Mouse (Mus musculus) erythroid progenitor cell, adult 5-6 weeks (primary cell): ENCODE measurements around the gene Prm2. TPM values are rescaled to one million over a fixed set of nuclear protein-coding genes. Genes with fewer than 3 reads are reported as not detected.

ENCODE experiments used
- ATAC-seq: replicated peaks from 2 replicates; pipeline ENCODE4 v1.8.0; 2016; ENCODE audit warnings: moderate number of reproducible peaks, mild to moderate bottlenecking, moderate TSS enrichment, inconsistent platforms; ENCODE audit not compliant: poor library complexity, low FRiP score, severe bottlenecking
- total RNA-seq, 2 experiments: library from RNA; stranded (forward) in 1 of 2; stranded (reverse) in 1 of 2; fragments of 150-400 nt in 1 of 2; fragments of 186-747, 209-891 nt in 1 of 2; gene quantifications; 2 replicates each; pipeline versions ENCODE4 v1.2.3 to v1.2.4; 2015 to 2017; ENCODE audit warnings: low replicate concordance in 2 of 2

Gene Prm2
- not detected in 2 replicates for total RNA-seq (2015; ENCODE audit: low replicate concordance)
- not detected in 2 replicates for total RNA-seq (2017; ENCODE audit: low replicate concordance)

GRCm38 (mm10) chr16:10796034-10796433, at the start of gene Prm2:
Gene Prm2 (minus strand): TSS chr16:10796134.
- ATAC-seq, result no peak

GRCm38 (mm10) chr16:10844319-10844670, 48.4 kb upstream of the Prm2 start:
- ATAC-seq, result no peak

- no peak for ATAC-seq
Observed at GRCm38 (mm10) chr16:10843486-10844318, 47.8 kb upstream of the Prm2 start.

GRCm38 (mm10) chr16:10842282-10842855, 46.4 kb upstream of the Prm2 start:
- no peak for ATAC-seq

DNA sequence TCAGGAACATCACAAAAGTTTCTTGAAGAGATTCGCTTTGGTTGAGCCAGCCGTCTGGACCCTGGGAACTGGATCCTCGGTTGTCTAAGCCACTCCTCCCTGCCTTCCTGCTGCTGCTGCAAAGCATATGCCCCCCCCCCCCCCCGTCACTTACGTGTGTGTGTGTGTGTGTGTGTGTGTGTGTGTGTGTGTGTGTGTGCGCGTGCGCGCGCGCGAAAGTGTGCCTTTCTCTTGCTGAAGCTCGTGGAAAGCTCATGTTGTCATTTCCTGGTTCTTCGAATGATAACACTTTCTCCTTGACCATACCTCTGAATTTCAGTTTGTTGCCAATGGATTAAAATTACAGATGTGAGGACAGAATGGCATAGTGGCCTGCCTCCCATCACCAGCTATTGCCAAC, 44.1 kb upstream of the Prm2 start:
- no peak for ATAC-seq

DNA sequence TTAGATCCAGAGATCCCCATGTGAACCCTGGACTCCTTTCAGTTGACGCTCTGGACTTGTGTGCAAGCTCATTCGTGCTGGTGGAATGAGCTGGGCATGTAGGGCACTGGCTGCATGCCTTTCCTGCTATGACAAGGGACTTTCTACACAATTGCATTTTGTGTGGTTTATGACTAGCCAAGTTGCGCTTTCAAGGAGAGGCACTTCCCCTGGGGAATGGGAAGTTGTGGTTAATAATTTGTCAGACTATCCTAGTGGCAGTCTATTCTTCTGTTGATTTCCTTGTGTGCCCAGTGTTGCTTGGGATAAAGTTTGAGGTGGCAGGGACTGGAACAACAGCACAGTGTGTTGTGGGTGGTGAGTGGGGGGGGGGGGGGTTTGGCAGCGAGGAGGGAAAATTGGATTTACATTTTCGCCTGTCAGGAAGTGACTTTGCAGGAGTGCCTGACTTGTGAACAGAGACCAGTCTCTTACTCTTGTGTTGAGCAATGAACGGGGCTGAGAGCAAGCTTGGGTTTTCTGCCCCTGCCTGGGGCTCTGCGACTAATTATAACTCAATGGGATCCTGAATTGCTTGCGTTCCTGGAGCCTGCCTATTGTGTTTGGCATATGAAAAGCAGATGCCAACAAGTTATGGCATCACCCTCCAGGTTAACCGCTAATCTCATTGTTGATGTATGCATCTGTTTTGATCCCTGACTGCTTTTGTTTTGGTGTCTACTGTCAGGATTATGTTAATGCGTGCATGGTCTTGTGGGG, 42.7 kb upstream of the Prm2 start:
- ATAC-seq, result no peak

- ATAC-seq, result no peak
Observed at GRCm38 (mm10) chr16:10837903-10838302, 42.0 kb upstream of the Prm2 start.

GRCm38 (mm10) chr16:10837250-10837649, 41.3 kb upstream of the Prm2 start:
- no peak for ATAC-seq

- ATAC-seq, result no peak
Observed at GRCm38 (mm10) chr16:10836388-10836787, 40.5 kb upstream of the Prm2 start.

- peak; percentile 96 for ATAC-seq
Observed at GRCm38 (mm10) chr16:10834911-10835587, 39.1 kb upstream of the Prm2 start, which contains the start of gene Rmi2. Gene Rmi2 (plus strand): TSS chr16:10835059.

DNA sequence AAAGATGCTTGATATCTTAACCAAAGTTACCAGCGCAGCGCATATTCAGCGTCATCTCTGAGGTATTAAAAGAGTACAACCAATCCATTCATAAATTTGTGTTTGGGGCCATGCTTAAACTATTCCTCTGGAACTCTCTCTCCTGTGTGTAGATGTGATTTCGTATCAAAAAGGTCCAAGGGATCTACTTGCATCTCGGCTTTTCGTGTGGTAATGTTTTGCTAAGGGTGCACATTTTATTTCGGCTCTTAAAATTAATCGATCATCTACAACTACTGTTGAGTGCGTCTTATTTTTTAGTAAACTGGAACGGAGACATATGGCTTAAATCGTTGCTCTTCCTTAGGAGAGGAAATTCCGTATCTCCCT, 38.6 kb upstream of the Prm2 start:
- 0 out of 2 replicates have a peak, but pooled peaks have one; percentile 25 for ATAC-seq

- no peak for ATAC-seq
Observed at GRCm38 (mm10) chr16:10828461-10828805, 32.5 kb upstream of the Prm2 start.

- ATAC-seq, result no peak
Observed at GRCm38 (mm10) chr16:10827766-10828460, 32.0 kb upstream of the Prm2 start.

- ATAC-seq, result no peak
Observed at GRCm38 (mm10) chr16:10827269-10827668, 31.3 kb upstream of the Prm2 start.

DNA sequence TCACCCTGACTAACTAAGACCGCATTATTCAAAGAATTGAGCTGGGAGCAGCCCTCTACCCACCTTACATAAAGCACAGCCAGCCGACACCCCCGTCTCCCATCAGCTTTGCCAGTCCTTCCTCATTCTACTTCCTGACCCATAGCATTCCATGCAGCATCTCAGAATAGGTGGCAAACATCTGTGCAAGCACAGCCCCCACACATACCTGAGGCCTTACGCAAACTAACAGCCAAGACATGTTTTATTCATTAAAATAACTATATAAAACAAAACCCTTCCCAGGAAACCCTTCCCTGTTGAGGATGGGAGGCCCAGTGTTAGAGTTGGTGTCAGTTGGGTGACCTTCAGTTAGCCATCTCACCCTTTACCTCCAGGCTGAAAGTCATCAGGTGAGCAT, 29.9 kb upstream of the Prm2 start:
- ATAC-seq, result no peak

- no peak for ATAC-seq
Observed at GRCm38 (mm10) chr16:10824536-10824935, 28.6 kb upstream of the Prm2 start.

GRCm38 (mm10) chr16:10821387-10821786, 25.5 kb upstream of the Prm2 start:
- ATAC-seq, result no peak

GRCm38 (mm10) chr16:10819966-10820365, 24.0 kb upstream of the Prm2 start:
- no peak for ATAC-seq

DNA sequence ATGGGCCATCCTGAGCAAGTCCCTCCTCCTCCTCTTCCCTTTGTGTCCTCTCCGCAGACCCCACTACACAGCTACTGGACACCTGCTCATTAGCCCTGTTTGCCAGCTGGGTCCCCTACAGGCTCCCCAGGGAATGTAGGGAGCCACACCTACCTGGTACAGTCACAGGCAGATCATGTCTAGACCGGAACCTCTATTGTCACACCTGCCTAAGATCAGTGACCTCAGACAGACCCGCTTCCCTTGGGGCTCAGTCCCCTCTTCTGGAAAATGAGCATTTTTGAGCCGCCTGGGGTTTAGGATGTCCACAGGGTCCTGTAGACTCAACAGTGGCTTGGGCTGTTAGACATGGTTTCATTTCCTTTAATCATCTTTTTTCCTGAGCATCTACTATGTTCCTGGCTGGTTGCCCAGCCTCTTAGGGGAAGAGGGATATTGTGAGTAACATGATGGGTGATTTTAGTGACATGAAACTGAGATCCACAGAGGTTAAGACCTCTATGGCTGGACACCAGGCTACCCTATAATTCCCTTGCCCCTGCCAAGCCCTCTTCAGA, 22.7 kb upstream of the Prm2 start:
- no peak for ATAC-seq
